Mouse (Mus musculus) ES-Bruce4 (cell line): ENCODE measurements around the gene Phc3.

ENCODE experiments used
- CTCF ChIP-seq: IDR thresholded peaks from one replicate; pipeline ENCODE4 v1.8.1; 2011; ENCODE audit warnings: low read depth, low read length
- EP300 ChIP-seq: IDR thresholded peaks from 2 replicates; pipeline ENCODE4 v1.6.1; 2011; ENCODE audit warnings: low read depth, low read length; ENCODE audit not compliant: insufficient read depth
- POLR2A ChIP-seq: IDR thresholded peaks from one replicate; pipeline ENCODE4 v1.8.1; 2011; ENCODE audit warnings: low read length; ENCODE audit not compliant: insufficient read depth

GRCm38 (mm10) chr3:30981616-30982380 is 12.6 kb upstream of the Phc3 start:
- TF ChIP-seq CTCF (no peak), POLR2A (no peak), EP300 (no peak)
